ENCODE assay signal across 8 mouse cellular contexts in genomic region chr9:103304927-103305326, GRCm38 (mm10). TPM values are rescaled to one million over a fixed set of nuclear protein-coding genes. Genes with fewer than 3 reads are reported as not detected.
DNase-seq lines count a peak whose midpoint lies in the region; ATAC-seq and TF ChIP-seq lines count a peak whose summit lies in the region.

Gene 1300017J02Rik, minus strand, starts transcription at chr9:103305082.
Gene Topbp1, plus strand, starts transcription at chr9:103305215.

- ATAC-seq in embryonic facial prominence, embryonic 14.5 days (ENCODE audit: low read depth): peak; percentile 97
- ATAC-seq in limb, embryonic 14.5 days (ENCODE audit: low FRiP score, low read depth): peak; percentile 98
- peak; percentile 98 for ATAC-seq in midbrain, postnatal 0 days (ENCODE audit: low FRiP score)

- WGBS in embryonic facial prominence, embryonic 14.5 days: 1% methylated on average over 34 of the region's 49 CpGs
- under 1% methylated on average over 47 of the region's 49 CpGs for WGBS in limb, embryonic 14.5 days
- WGBS in midbrain, postnatal 0 days: 0% methylated on average over 48 of the region's 49 CpGs

- peak within 1 kb of the TSS; percentile 98 for H3K4me3 ChIP-seq in embryonic facial prominence, embryonic 14.5 days (ENCODE audit: low read depth, low read length)
- H3K4me3 ChIP-seq in limb, embryonic 14.5 days (replicated peaks; ENCODE audit: low read length): peak within 1 kb of the TSS; percentile 95
- H3K4me3 ChIP-seq in midbrain, postnatal 0 days (ENCODE audit: low read depth, low read length): peak within 1 kb of the TSS; percentile 98

- H3K9ac ChIP-seq in embryonic facial prominence, embryonic 14.5 days (ENCODE audit: low read depth, low read length): peak within 1 kb of the TSS; percentile 95
- H3K9ac ChIP-seq in limb, embryonic 14.5 days (ENCODE audit: low read depth, low read length, severe bottlenecking): peak within 1 kb of the TSS; percentile 92
- peak within 1 kb of the TSS; percentile 70 for H3K9ac ChIP-seq in midbrain, postnatal 0 days (replicated peaks; ENCODE audit: low read length, poor library complexity, severe bottlenecking)

- H3K9me3 ChIP-seq in embryonic facial prominence, embryonic 14.5 days (ENCODE audit: control insufficient read depth, low read length): no peaks in the 10 kb centered on the region
- H3K9me3 ChIP-seq in limb, embryonic 14.5 days (ENCODE audit: control insufficient read depth, low read length): no peaks in the 10 kb centered on the region
- H3K9me3 ChIP-seq in midbrain, postnatal 0 days (ENCODE audit: low read length): no peaks in the 10 kb centered on the region

- H3K4me2 ChIP-seq in embryonic facial prominence, embryonic 14.5 days (ENCODE audit: low read depth, low read length): peak within 1 kb of the TSS; percentile 79
- H3K4me2 ChIP-seq in limb, embryonic 14.5 days (replicated peaks; ENCODE audit: low read depth, low read length, severe bottlenecking): peak within 1 kb of the TSS; percentile 64
- H3K4me2 ChIP-seq in midbrain, postnatal 0 days (ENCODE audit: low read depth, low read length, poor library complexity, severe bottlenecking): peak within 1 kb of the TSS; percentile 93

- peaks cover 31% of the 10 kb centered on the region for H3K36me3 ChIP-seq in embryonic facial prominence, embryonic 14.5 days (ENCODE audit: control insufficient read depth, insufficient read depth, low read length)
- H3K36me3 ChIP-seq in limb, embryonic 14.5 days (ENCODE audit: control insufficient read depth, insufficient read depth, low read length): peaks cover 27% of the 10 kb centered on the region
- peaks cover 2% of the 10 kb centered on the region; the same call in 1 of the 2 replicates for H3K36me3 ChIP-seq in midbrain, postnatal 0 days (ENCODE audit: insufficient read depth, low read length)

- peak within 1 kb of the TSS; percentile 91 for H3K27ac ChIP-seq in embryonic facial prominence, embryonic 14.5 days (replicated peaks; ENCODE audit: low read depth, low read length)
- peak within 1 kb of the TSS; percentile 92 for H3K27ac ChIP-seq in limb, embryonic 14.5 days (replicated peaks; ENCODE audit: low read depth, low read length)
- H3K27ac ChIP-seq in midbrain, postnatal 0 days (ENCODE audit: low read depth, low read length): peak within 1 kb of the TSS; percentile 77

- peak; percentile 98 for TF ChIP-seq POLR2A in limb, embryonic 14.5 days (IDR thresholded peaks at IDR 0.05; ENCODE audit: borderline replicate concordance, extremely low read depth, insufficient read depth, insufficient read length)

- peak; percentile 42 for TF ChIP-seq CTCF in midbrain, postnatal 0 days (IDR thresholded peaks at IDR 0.05)

- peaks cover 4% of the 10 kb centered on the region; the same call in 1 of the 2 replicates for H3K4me1 ChIP-seq in embryonic facial prominence, embryonic 14.5 days (ENCODE audit: control insufficient read depth, insufficient read depth, low read length)
- H3K4me1 ChIP-seq in limb, embryonic 14.5 days (ENCODE audit: control insufficient read depth, insufficient read depth, low read length): no peaks in the 10 kb centered on the region; the same call in 1 of the 2 replicates
- H3K4me1 ChIP-seq in midbrain, postnatal 0 days (ENCODE audit: insufficient read depth, low read length): no peaks in the 10 kb centered on the region

- DNase-seq in 3T3-L1 (ENCODE audit: low read depth, low spot score): peak; percentile 92
- DNase-seq in adrenal gland, postnatal 4 days (ENCODE audit: low spot score in 2 of 2): peak; percentile 79 to 81
- peak; percentile 98 for DNase-seq in embryonic facial prominence, embryonic 14.5 days (ENCODE audit: low spot score)
- DNase-seq in heart, adult 8-10 months (ENCODE audit: low spot score): peak; percentile 92
- peak; percentile 87 for DNase-seq in kidney, adult 9 months
- DNase-seq in limb, embryonic 14.5 days (ENCODE audit: low spot score): peak; percentile 96
- peak; percentile 97 for DNase-seq in midbrain, postnatal 0 days (ENCODE audit: low spot score)
- DNase-seq in spleen, postnatal 14 days (ENCODE audit: low spot score in 2 of 2): peak; percentile 84 to 92

- no peaks in the 10 kb centered on the region for H3K27me3 ChIP-seq in embryonic facial prominence, embryonic 14.5 days (replicated peaks; ENCODE audit: control insufficient read depth, insufficient read depth, low read length)
- H3K27me3 ChIP-seq in limb, embryonic 14.5 days (ENCODE audit: control insufficient read depth, insufficient read depth, low read length): no peaks in the 10 kb centered on the region
- no peaks in the 10 kb centered on the region for H3K27me3 ChIP-seq in midbrain, postnatal 0 days (ENCODE audit: insufficient read depth, low read length)

RNA-seq across cellular contexts. Expression of gene 1300017J02Rik, which starts in this region (rescaled TPM):
- 10 to 100 TPM in 1 of 2 experiments, 1 to 10 TPM in 1; 3.6 to 18.5 TPM for total RNA-seq in adrenal gland, postnatal 4 days (2021)
- polyA plus RNA-seq in embryonic facial prominence, embryonic 14.5 days (2014; fragmentation: Nextera tagmentation; extraction: Ambion mirVana): 0.67 and 0.71 TPM in 2 replicates
- total RNA-seq in heart, adult 8-10 months (2022): not detected
- polyA plus RNA-seq in limb, embryonic 14.5 days (2012; rRNA removed): 0.79 and 1.1 TPM in 2 replicates
- polyA plus RNA-seq in limb, embryonic 14.5 days (2014; fragmentation: Nextera tagmentation; extraction: Ambion mirVana): 0.28 and 0.58 TPM in 2 replicates
- 0.27 TPM in 1 of 2 replicates, not detected in the other for total RNA-seq in midbrain, postnatal 0 days (2014; rRNA removed)
- polyA plus RNA-seq in midbrain, postnatal 0 days (2015; fragmentation: Nextera tagmentation; extraction: Ambion mirVana): 0.27 and 0.56 TPM in 2 replicates

RNA-seq across cellular contexts. Expression of gene Topbp1, which starts in this region (rescaled TPM):
- total RNA-seq in adrenal gland, postnatal 4 days (2021): 10 to 100 TPM; 70.8 to 75.5 TPM
- polyA plus RNA-seq in embryonic facial prominence, embryonic 14.5 days (2014; fragmentation: Nextera tagmentation; extraction: Ambion mirVana): 56.5 and 63.2 TPM in 2 replicates
- total RNA-seq in heart, adult 8-10 months (2022): 10 to 100 TPM in 3 of 4 experiments, 1 to 10 TPM in 1; 9.9 to 11.5 (median 10.7) TPM
- 62.9 and 72.0 TPM in 2 replicates for polyA plus RNA-seq in limb, embryonic 14.5 days (2012; rRNA removed)
- polyA plus RNA-seq in limb, embryonic 14.5 days (2014; fragmentation: Nextera tagmentation; extraction: Ambion mirVana): 60.9 and 63.2 TPM in 2 replicates
- 16.9 and 23.8 TPM in 2 replicates for total RNA-seq in midbrain, postnatal 0 days (2014; rRNA removed)
- polyA plus RNA-seq in midbrain, postnatal 0 days (2015; fragmentation: Nextera tagmentation; extraction: Ambion mirVana): 10.0 and 11.5 TPM in 2 replicates

Comparison
In these comparisons a context has a peak if more than half of its experiments do, and no peak if none do; other contexts are left out.
1. Peak in every context shown above with its lines: DNase-seq, ATAC-seq, H3K4me3 ChIP-seq and H3K27ac ChIP-seq.